Mouse (Mus musculus): ENCODE data around the gene Otop1. TPM values are rescaled to one million over a fixed set of nuclear protein-coding genes. Genes with fewer than 3 reads are reported as not detected.

The Otop1 gene
- total RNA-seq (2015) (not detected in 2 replicates), total RNA-seq (2017) (not detected in 2 replicates)

GRCm38 (mm10) chr5:38275771-38276170 lies at the start of gene Otop1:
Gene Otop1, plus strand, starts transcription at chr5:38275972.
- ATAC-seq (replicated peaks; ENCODE audit: poor library complexity): no peak

- peak; percentile 84 for ATAC-seq (replicated peaks; ENCODE audit: poor library complexity)
These were observed 40.4 kb upstream of the Otop1 start for GRCm38 (mm10) chr5:38235422-38235821.

GRCm38 (mm10) chr5:38236627-38237026 lies 39.1 kb upstream of the Otop1 start:
- ATAC-seq (replicated peaks; ENCODE audit: poor library complexity): no peak

GRCm38 (mm10) chr5:38240727-38241472 lies 34.9 kb upstream of the Otop1 start:
- ATAC-seq (replicated peaks; ENCODE audit: poor library complexity): no peak

GRCm38 (mm10) chr5:38241473-38241834 lies 34.3 kb upstream of the Otop1 start:
- no peak for ATAC-seq (replicated peaks; ENCODE audit: poor library complexity)

GRCm38 (mm10) chr5:38241966-38242365 lies 33.8 kb upstream of the Otop1 start:
- ATAC-seq (replicated peaks; ENCODE audit: poor library complexity): no peak

- peak; percentile 51; the same call in 1 of the 2 replicates for ATAC-seq (replicated peaks; ENCODE audit: poor library complexity)
These were observed 20.6 kb upstream of the Otop1 start for GRCm38 (mm10) chr5:38255195-38255594.

GRCm38 (mm10) chr5:38255644-38256043 lies 20.1 kb upstream of the Otop1 start:
- ATAC-seq (replicated peaks; ENCODE audit: poor library complexity): peak; percentile 47

- ATAC-seq (replicated peaks; ENCODE audit: poor library complexity): no peak
These were observed 19.2 kb upstream of the Otop1 start for GRCm38 (mm10) chr5:38256551-38256950.

- ATAC-seq (replicated peaks; ENCODE audit: poor library complexity): no peak
These were observed 17.6 kb upstream of the Otop1 start for GRCm38 (mm10) chr5:38258034-38258772.

GRCm38 (mm10) chr5:38258773-38259146 lies 17.0 kb upstream of the Otop1 start:
- ATAC-seq (replicated peaks; ENCODE audit: poor library complexity): no peak

GRCm38 (mm10) chr5:38259455-38260106 lies 16.2 kb upstream of the Otop1 start:
- no peak for ATAC-seq (replicated peaks; ENCODE audit: poor library complexity)

GRCm38 (mm10) chr5:38260107-38260682 lies 15.6 kb upstream of the Otop1 start, which contains the start of gene Tmem128:
Gene Tmem128, plus strand, starts transcription at chr5:38260185.
- peak; percentile 91 for ATAC-seq (replicated peaks; ENCODE audit: poor library complexity)

GRCm38 (mm10) chr5:38270942-38271341 lies 4.8 kb upstream of the Otop1 start:
- ATAC-seq (replicated peaks; ENCODE audit: poor library complexity): no peak

GRCm38 (mm10) chr5:38273831-38274230 lies 1.9 kb upstream of the Otop1 start:
- peak; percentile 46 for ATAC-seq (replicated peaks; ENCODE audit: poor library complexity)

- ATAC-seq (replicated peaks; ENCODE audit: poor library complexity): no peak
These were observed 679 bp downstream of the Otop1 start for GRCm38 (mm10) chr5:38276451-38276850.

- no peak for ATAC-seq (replicated peaks; ENCODE audit: poor library complexity)
These were observed 1.5 kb downstream of the Otop1 start for GRCm38 (mm10) chr5:38277098-38277866.

GRCm38 (mm10) chr5:38277936-38278600 lies 2.3 kb downstream of the Otop1 start:
- no peak for ATAC-seq (replicated peaks; ENCODE audit: poor library complexity)

- ATAC-seq (replicated peaks; ENCODE audit: poor library complexity): peak; percentile 72
These were observed 4.3 kb downstream of the Otop1 start for GRCm38 (mm10) chr5:38280075-38280474.

GRCm38 (mm10) chr5:38285724-38286123 lies 10.0 kb downstream of the Otop1 start:
- no peak for ATAC-seq (replicated peaks; ENCODE audit: poor library complexity)

All from megakaryocyte progenitor cell, adult 5-6 weeks (primary cell).